Mouse (Mus musculus) right cerebral cortex, postnatal 4 days (tissue): ENCODE measurements around the gene Gm614.

Experiments used
- DNase-seq: peaks from one replicate; pipeline ENCODE4 v3.0.0-alpha.2; 2022

The Gm614 gene

GRCm38 (mm10) chrX:101256603-101257002, 7.2 kb downstream of the Gm614 start:
- DNase-seq: no peak

DNA sequence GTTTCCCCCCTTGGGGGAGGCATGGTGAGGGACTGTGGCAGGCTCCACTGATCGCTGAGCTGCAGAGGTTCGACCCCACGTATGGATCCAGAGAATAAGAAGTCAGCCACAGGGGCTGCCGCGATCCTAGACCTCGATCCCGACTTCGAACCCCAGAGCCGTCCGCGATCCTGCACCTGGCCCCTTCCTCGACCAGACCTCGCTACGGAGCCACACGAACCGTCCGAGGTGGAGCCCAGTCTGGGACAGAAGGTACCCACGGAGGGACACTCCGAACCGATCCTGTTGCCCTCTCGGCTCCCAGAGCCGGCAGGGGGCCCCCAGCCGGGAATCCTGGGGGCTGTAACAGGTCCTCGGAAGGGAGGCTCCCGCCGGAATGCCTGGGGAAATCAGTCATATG, 9.1 kb downstream of the Gm614 start:
- DNase-seq: no peak

DNA sequence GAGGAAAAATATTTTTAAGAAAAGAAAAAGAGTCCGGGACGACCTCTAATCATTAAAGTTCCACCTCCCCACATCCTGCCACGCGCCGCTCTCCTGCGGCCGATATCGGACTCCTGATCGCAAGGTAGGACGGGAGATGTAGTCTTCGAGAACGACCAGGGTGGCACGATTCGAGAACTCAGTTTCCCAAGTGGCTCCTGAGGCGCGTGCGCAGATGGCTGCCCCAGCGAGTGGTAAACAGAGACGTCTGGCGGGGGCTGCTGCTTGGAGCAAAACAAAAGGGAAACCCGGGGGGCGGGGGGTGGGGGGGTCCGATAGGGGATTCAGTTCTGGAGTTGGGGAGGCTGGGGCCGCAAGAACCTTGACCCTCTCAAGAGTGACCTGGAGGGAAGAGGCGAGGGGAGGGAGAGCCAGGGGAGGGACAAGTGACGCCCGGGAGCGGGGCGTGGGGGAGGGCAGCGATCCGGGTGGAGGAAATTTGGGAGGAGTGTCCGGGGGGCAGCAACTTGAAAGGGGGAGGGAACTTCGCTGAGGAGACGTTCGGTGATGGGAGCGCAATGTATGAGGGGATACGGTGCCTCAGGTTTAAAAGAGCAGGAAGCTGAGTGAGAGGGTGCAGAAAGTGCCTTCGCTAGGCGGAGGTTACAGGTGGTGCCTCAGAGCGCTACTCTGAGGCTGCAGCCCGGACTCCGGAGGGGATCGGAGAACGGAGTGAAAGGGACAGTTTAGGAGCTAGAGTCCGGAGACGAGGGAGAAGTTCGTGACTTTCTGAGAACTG, 9.7 kb downstream of the Gm614 start, which contains the start of gene Foxo4:
TSS of gene Foxo4 (plus strand) at position 577 of the 778 bp plus-strand sequence.
- peak; percentile 76 for DNase-seq

DNA sequence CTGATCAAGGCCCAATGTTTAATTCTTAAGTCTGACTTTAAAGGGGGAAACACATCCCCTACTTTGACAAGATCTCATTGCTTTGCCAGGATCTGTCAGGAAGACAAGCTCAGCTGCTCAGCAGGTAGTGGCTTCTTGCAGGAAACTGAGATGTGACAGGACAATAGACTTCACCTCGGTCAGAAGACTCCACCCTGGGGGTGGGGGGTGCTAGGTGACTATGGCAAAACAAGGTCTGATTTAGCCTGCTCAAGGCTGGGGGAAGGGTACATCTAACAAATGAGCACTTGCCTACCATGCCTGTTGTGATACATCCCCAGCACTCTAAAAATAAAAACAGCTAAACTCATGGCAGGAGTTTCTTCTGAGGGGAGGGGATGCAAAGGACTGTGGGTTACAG, 18.8 kb downstream of the Gm614 start:
- DNase-seq: no peak

GRCm38 (mm10) chrX:101222796-101223162, 41.0 kb downstream of the Gm614 start:
- no peak for DNase-seq

DNA sequence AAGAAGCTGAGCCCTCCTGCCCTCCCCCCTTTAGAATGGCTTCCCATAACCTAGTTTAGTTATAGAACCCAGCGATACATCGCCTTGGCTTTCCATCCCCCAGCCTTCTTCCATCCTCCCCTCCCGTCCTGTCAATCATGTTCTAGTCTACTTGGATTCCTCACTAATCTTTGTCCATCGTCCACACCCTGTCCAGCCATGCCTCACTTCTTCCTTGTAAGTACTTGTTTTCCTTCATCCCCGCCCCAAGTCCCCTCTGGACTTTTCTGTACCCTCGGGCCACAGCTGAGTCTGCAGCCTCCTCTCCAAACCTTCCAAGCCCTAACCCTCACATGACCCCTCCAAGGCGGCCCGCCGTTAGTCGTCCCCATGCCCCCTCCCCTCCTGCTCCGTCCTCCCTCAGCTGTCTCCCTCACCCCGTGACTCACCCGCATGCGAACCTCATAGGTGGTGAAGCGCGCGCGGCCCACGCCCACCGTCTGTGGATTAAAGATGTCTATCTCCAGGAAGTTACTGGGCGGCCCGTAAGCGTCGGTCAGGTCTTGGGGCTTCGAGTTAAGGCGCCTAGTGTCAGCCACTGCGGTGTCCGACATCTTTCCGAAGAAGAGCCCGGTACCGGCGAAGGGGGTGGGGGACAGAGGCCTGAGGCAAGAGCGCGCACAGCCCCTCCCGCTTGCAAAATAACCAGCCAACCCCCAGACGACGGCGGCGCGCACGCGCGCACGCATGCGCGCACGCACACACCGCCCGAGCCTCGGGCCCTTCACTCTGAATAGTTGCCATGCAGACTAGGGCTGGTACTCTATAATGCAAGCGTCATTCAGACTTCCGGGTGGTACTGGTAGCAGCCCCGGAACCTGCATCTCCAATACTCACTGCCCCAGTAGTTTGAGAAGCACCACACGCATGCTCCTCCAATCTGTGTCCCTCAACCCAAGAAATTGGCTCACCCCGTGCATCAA, 41.7 kb downstream of the Gm614 start, which contains the start of gene Snx12:
TSS of gene Snx12 (minus strand) at position 730 of the 962 bp plus-strand sequence.
- peak; percentile 78 for DNase-seq
